Mouse (Mus musculus): ENCODE data around the gene Padi1. TPM values are rescaled to one million over a fixed set of nuclear protein-coding genes. Genes with fewer than 3 reads are reported as not detected.

Gene Padi1
- total RNA-seq, 4 experiments from 2014 or later, result not detected

DNA sequence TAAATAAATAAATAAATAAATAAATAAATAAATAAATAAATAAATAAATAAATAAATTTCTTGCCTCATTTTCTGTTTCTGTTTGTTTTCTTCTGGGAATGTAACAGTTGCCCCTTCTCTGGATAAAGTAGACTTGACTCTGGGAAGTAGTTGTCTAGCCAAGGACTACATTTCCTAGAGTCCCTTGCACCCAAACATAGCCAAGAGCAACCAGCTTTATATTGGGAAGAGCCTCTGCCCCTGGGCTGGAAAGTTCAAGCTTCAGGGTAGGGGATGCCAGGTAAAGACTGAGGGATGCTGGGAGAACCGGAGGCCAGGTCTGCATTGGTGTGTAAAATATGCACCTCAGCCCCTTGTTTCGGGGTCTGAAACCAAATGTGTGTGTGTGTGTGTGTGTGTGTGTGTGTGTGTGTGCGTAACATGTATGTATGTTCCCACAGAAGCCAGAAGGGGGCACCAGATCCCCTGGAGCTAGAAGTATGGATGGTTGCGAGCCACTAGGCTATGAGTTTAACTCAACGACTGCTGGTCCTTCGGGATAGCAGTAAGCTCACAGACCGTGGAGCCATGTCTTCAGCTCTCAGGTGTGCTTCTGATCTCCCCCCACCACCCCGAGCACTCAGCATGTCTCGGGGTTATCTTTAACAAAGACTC lies 61.2 kb downstream of the Padi1 start:
- no peak for DNase-seq

DNA sequence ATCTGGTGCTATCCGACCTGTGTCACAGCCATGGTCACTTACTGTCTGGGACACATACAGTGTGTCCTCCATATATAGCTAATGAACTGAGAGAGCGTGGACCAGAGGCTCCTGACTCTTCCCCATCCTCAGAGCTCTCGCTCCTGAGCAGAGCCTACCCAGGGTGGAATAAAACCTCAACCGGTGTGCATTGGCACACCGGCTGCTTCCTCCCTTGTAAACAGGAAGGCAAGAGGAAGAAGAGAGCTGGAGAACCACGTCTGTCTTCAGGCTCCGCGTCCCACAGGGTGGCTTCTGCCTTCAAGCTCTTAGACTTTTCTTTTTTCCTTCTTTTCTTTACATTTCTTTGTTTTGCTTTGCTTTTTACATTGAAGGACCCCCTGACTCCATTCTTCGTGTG lies 62.8 kb downstream of the Padi1 start:
- no peak for DNase-seq

DNA sequence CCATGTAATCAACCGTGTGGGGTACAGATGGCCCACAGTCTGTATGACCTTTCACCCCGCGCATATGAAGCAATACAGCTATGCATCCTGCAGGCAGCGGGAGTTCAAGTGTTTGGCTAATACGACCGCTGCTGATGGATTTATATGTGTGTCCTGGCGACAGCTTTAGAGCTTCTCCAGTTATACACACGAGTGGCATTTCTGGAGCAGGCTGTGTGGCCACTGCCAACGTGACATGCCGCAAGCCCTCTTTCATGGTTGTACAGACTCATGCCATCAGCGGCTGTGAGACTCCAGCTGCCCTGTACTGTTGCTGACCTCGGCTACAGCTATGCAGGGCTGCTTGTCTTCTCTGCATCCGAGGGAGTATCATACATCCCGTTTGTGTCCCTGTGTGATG lies 65.1 kb downstream of the Padi1 start:
- no peak for DNase-seq

DNA sequence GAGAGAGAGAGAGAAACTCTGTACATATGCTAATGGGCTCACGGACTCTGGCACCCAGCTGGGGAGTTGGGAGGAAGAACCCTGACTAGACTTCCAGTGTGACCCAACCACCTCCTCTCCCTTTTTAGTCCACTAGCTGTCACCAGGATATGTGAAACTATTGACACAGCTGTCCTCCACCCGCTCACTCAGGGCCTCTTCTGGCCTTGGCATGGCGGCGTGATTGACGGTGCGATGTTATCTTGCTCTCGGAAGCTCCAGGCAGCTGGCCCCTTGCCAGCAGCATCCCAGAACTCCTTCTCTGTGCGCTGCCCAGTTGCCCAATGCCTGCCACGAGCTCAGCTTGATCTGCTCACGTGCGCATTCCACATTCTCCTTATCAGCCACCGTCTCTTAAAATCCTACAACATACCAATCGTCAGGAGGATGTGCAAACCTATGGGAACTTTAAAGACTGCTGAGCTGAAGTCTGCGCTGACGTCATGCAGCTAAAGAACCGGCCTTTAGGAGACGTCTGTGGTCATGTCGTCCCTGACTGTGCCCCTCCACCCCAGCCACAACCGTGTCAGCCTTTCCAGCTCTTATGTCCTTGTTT lies 65.7 kb downstream of the Padi1 start:
- DNase-seq, result peak; percentile 80

DNA sequence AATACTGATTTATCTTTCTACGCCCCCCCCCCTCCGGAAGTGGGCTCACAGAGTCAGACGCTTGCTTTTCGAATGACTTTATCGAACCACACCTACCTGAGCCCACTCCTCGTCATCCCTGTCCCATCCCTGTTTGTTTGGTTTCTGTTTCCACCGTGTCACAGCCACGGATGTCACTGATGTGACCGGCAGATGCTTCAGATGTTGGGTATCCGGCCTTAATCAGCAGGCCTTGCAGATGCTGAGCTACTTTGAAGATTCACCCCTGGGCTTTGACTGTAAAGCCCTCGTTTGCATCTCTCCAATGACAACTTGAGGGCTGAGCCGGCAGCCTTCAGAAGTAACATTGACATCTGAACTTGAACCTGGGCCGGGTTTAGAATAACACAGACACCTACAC lies 69.0 kb downstream of the Padi1 start:
- DNase-seq, result no peak

DNA sequence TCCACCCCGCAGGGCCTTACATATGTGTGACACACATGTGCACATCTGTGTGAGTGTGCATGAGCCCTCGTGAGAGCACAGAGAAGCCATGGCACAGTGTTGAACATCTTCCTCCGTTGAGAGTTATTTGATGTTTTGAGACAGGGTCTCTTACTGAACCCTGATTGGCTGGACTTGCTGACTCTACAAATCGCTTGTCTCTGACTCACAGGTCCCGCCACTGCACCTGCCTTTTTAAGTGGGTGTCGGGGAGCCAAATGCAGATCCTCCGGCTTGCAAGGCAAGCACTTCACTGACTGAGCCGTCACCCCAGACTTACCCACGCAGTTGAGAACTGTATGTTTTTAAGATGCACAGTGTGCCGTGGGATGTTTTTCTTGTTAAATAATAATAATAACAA lies 69.7 kb downstream of the Padi1 start:
- no peak for DNase-seq

DNA sequence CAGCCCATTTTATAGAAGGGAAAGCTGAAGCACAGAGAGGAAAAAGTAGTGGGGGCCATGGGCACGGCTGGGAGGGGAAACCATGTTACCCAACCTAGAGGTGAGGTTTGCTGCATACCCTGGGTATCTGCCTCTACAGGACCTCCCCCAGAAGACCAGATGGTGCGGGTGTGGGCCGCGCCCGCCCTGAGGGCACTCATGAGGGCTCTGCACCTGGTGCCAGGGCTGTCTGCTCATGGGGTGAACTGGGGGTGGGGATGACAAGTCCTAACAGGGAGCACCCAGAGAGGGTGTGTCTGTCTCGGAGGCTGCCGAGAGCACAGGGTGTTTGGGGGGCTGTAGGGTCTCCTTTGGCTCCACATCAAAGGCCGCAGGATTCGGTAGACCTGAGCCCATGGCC lies 70.7 kb downstream of the Padi1 start:
- DNase-seq, result no peak

DNA sequence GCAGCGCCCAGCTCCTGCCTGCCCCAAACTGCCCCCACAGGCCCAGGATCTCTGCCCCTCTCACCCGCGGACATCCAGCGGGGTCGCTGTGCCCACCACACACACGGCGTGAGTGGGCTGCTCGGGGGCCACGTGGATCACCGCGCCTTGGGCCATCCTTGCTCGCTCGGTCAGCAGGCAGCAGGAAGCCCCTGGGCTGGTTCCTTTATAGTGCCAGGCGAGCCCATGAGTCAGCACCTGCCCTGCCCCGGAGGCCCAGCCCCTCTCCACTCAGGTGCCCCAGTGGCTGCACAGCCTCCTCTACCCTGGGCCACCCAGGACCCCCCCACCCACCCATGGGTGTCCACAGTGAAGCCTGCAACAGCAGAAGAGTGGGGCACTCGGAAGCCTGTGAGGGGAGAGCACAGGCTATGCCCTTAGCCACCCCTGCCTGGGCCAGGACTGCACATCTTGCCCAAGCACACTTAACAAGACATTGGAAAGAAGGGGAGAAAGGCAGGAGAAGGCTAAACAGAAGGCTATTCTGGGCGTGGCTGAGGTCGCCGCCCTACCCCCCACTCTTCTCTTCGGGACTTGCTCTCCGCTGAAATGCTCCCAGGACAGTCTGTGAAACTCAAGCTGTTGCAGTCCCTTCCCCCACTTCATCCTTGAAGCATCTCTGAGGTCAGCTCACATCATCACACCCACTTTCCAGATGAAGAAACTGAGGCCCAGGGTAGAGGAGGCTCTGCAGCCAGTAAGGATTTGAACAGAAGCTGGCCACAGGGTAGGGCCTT lies 71.4 kb downstream of the Padi1 start, which contains the start of gene Padi4:
Gene Padi4, minus strand, starts transcription at position 212 of the 776 bp plus-strand sequence.
- DNase-seq, result no peak

DNA sequence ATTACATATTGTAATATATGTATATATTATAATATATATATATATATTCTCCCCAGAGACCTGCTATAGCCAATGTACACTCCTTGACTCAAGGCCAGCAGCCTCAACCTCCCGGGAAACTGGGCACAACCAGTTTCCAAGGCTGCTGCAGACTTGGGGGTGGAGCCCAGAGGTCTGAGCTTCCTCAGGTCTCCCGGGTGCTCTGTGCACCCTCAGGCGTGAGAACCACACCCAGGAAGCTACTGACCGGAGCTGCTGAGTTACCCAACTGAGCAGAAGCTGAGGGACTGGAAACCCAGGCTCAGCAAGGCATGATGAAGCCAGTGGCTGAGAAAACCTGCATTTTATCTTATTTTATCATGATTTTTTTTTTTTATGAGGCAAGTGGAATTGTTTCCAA lies 74.5 kb downstream of the Padi1 start:
- no peak for DNase-seq

DNA sequence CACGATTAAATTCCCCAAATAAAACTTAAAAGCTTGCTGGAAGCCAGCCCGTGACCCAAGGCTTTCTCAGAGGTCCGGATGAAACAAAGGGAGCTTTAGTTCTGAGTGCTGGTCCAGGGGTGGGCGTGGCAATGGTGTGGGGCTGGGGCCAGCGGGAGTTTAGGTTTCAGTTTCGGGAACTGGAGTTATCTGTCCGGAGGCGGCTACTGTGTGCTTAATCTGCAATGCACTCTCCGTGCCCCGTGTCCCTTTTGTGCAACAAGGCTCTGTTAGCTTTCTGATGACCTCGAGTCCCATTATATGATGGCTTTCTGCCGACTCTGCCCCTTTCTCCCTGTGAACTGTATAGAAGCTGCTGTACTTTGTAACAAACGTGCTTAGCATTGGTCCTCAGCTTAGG lies 75.1 kb downstream of the Padi1 start:
- peak; percentile 11 for DNase-seq

DNA sequence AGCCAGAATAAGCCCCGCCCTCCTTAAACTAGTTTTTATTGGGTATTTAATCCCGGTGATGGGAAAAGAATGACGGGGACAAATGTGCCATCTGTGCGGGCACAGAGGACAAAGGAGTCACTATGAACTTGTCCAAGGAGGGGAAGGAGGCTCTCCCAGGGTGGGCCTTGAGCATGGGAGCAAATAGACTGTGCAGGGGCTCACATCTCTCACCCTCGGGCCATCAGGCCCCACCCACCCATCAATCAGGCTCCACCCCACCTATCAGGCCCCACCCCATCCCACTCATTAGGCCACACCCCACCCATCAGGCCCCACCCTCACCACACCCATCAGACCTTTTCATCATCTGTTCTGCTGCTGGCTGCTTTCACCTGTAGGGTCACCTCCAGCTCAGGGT lies 76.6 kb downstream of the Padi1 start:
- no peak for DNase-seq

DNA sequence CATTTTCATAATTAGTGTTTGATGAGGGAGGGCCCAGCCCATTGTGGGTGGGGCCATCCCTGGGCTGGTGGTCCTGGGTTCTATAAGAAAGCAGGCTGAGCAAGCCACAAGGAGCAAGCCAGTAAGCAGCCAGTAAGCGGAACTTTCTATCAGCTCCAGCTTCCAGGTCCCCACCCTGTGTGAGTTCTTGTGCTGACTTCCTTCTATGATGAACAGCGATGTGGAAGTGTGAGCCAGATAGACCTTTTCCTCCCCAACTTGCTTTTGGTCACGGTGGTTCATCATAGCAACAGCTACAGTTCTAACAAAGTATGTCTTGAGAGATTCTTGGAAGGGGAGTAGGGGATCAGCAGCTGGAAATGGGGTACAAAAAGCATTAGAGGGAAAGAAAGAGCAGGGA lies 79.6 kb downstream of the Padi1 start:
- DNase-seq, result no peak

DNA sequence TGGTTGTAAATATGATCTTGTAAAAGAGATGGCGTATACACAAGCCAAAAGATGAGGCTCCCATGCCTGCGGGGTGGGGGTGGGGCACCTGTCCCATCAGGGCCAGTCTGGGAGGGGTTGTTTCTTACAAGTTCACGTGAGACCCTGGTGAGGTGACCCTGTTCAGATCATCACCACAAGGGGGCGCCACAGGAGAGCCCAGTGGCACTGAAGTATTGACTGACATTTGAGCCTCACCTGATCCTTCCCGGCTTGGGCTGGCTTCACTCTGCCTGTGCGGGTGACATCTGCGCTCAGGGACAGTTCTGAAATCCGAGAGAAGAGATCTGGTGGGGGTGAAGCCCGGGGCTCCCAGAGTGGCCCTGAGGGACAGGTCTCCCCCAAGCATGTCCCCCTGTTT lies 82.4 kb downstream of the Padi1 start:
- DNase-seq, result no peak

Other genes starting within 250 kb of the Padi1 start
- 10 to 100 TPM; 13.3 to 46.3 (median 28.5) TPM for gene Arhgef10l, start 179.8 kb downstream of the Padi1 start, total RNA-seq (2022)
- gene Rcc2, start 145.2 kb downstream of the Padi1 start, total RNA-seq (2022), result 10 to 100 TPM; 71.0 to 87.5 (median 77.3) TPM
- not detected for gene Padi6, start 103.1 kb downstream of the Padi1 start, total RNA-seq (2022)
- 1 to 10 TPM in 1 of 4 experiments, under 1 TPM in 3; 0.27 to 1.1 (median 0.35) TPM for gene Padi4, start 71.5 kb downstream of the Padi1 start, total RNA-seq (2022)
- not detected for gene Padi3, start 35.1 kb downstream of the Padi1 start, total RNA-seq (2022)
- 1 to 10 TPM; 2.4 to 3.1 (median 2.8) TPM for gene Padi2, start 60.6 kb upstream of the Padi1 start, total RNA-seq (2022)
- gene Sdhb, start 115.4 kb upstream of the Padi1 start, total RNA-seq (2022), result 100 to 1,000 TPM; 248 to 401 (median 344) TPM
- gene Atp13a2, start 141.1 kb upstream of the Padi1 start, total RNA-seq (2022), result 10 to 100 TPM; 40.4 to 56.6 (median 46.2) TPM
- gene Mfap2, start 164.6 kb upstream of the Padi1 start, total RNA-seq (2022), result 10 to 100 TPM in 2 of 4 experiments, 1 to 10 TPM in 2; 9.1 to 12.3 (median 10.3) TPM
- 10 to 100 TPM in 3 of 4 experiments, 1 to 10 TPM in 1; 8.4 to 22.2 (median 13.2) TPM for gene Crocc, start 214.8 kb upstream of the Padi1 start, total RNA-seq (2022)
- 10 to 100 TPM; 55.4 to 82.5 (median 71.9) TPM for gene Necap2, start 232.6 kb upstream of the Padi1 start, total RNA-seq (2022)
- gene Spata21, start 242.6 kb upstream of the Padi1 start, total RNA-seq (2022), result not detected